Mouse (Mus musculus) G1E (cell line): Measurements from ENCODE around the gene Tbc1d32.

Source experiments
- CTCF ChIP-seq: IDR thresholded peaks from 2 replicates; pipeline ENCODE4 v1.5.1; 2012; ENCODE audit warnings: low read depth, low read length, inconsistent platforms, mixed read lengths
- GATA1 ChIP-seq: IDR thresholded peaks from 2 replicates; pipeline ENCODE4 v1.6.1; 2012; ENCODE audit warnings: borderline replicate concordance, low read length, inconsistent platforms, mixed read lengths
- TAL1 ChIP-seq: conservative IDR thresholded peaks from 2 replicates; pipeline ENCODE4 v1.6.1; 2012; ENCODE audit warnings: low read depth, low read length, inconsistent platforms, mixed read lengths

GRCm38 (mm10) chr10:56158207-56158606 lies 70.3 kb downstream of the Tbc1d32 start:
- TF ChIP-seq CTCF (no peak), TAL1 (no peak), GATA1 (no peak)
